Mouse (Mus musculus) 416B (cell line): ENCODE results near the gene Rexo1.

Experiments used
- DNase-seq: peaks from one replicate; pipeline ENCODE4 v3.0.0; 2011; ENCODE audit warnings: low read depth

Gene Rexo1

DNA sequence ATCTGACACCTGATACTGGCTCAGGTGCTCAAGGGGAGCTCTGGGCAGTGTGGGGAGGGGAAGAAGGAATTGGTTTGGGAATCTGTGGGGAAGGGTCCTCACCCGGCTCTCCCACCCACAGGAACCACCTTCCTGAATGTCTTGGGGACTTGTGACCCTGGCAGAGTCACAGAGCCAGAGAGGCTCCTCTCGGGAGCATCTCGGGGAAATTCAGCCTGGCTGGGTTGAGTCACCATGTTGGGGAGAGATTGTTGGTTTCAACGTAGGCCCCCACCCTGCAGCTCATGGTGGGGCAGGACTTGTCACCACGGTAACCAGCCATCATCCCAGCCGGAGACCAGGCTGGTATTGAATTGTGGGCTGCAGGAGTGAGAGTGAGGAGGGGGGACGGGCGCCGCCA lies 56.6 kb downstream of the Rexo1 start:
- DNase-seq, result no peak

DNA sequence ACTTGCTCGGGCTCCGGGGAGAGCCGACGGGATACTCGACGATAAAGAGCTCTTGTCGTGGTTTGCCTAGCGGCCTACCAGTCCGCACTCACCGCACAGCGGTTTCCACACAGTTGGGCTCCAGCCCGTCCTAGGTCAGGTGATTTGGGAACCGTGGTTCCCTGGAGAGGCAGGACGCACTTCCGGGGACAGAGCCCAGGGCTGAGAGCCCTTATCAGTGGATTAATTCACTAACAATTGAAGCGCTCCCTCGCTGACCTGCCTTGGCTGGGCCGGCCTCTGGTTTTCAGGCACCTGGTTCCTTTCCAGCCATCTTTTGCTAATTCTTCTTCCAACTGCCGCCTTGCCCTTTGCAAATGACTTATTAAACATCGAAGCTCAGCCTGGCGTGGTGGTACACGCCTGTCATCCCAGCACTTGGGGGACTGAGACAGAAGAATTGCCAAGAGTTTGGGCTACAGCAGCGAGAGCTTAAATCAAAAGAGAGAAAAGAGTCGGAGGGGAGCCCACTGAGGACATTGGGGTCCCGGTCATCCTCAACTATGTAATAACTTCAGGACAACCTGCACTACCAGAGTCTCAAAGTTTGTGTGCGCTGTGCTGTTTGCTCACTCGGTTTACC lies 57.6 kb downstream of the Rexo1 start:
- DNase-seq, result no peak

DNA sequence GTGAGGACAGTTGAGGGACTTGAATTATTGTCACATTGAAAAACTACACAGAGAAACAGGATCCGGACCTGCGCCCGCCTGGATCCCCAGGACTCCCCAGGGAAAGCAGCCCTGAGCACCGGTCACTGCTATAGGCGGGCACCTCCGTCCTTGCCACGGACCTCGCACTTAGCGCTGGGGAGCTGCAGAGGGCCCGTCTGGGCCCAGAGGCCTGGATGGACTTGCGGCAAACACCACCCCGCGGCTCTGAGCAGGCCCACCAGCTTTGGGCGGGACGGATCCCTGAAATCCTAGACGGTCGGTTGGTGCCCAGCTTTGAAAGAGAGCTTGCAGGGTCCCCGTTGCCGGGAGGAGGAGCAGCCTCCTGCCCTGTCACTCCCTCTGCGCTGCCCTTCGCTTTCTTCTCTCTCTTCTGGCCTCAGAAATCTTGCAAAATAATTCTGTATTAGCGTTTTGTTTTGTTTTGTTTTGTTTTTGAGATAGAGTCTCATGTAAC lies 58.5 kb downstream of the Rexo1 start:
- no peak for DNase-seq

DNA sequence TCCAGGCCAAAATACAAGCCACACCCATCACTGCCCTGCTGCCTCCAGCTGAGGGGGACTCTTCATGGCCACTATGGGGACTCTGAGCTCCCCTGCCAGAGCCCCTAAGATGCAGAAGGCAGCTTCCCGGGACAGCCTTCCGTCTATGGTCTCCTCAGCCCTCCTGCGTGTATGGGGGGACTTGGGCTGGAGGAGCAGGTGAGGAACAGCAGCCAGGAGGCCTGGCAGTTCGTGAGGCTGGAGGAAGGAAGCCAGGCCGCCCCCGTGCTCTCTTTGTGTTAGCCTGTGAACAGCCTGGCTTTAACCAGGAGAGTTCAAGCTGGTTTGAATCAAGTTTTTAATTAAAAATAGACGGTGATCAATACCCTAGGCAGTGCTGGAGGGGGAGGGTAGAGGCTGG lies 59.1 kb downstream of the Rexo1 start:
- DNase-seq, result no peak

DNA sequence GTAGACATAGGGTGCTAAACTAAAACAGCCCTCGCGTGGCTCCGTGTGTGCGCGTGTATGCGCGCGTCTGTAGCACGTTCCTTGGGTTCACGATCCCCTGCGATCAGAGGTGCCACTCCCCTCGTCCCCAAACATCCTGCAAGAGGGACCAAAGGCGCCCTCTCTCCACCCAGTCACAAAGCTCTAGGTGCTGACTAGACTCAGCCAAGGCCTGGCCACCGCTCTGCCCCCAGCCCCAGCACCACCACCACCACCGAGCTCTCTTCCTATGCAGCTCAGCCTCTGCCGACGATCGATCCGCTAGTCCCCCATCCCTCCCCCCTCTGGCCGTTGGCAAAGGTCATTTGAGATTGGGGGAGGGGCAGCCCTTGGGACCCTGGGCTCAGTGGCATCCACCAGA lies 64.9 kb downstream of the Rexo1 start:
- no peak for DNase-seq

DNA sequence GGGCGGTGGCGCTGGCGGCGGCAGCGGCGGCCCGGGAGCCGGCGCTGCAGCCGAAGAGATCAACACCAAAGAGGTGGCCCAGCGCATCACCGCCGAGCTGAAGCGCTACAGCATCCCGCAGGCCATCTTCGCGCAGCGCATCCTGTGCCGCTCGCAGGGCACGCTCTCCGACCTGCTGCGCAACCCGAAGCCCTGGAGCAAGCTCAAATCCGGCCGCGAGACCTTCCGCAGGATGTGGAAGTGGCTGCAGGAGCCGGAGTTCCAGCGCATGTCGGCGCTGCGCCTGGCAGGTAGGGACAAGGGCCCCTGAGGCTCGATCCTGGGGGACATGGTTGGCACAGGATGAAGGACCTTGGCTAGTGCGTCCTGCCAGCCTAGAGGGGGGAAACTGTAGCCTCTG lies 65.5 kb downstream of the Rexo1 start:
- DNase-seq, result no peak

DNA sequence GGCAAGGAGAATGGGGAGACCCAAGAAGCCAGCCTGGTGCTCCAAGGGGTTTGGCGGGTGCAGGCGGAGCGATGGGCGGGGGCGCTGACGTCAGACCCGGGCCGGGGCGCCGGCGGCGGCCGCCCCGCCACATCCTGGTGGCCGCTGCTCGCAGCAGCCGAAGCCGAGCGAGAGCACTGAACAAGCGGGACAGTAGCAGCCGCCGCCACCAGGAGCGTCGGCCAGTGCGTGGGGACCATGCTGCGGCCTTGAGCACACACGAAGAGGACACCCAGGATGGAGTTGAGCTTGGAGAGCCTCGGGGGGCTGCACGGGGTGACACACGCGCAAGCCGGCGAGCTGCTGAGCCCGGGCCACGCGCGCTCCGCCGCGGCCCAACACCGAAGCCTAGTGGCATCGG lies 66.6 kb downstream of the Rexo1 start, which contains the start of gene Onecut3:
Gene Onecut3 (plus strand): TSS at position 104 of the 400 bp plus-strand sequence.
- no peak for DNase-seq
